Mouse (Mus musculus) v-Abl transformed pro-B cells (cell line): Measurements from ENCODE around the gene Idnk.

Experiments
- in situ Hi-C, 2 experiments: fragments of 400-800 bp; cut with MboI; formaldehyde crosslinking; loops; one replicate each; pipeline ENCODE4 v1.15.1; 2025; ENCODE audit not compliant: unreplicated experiment in 2 of 2

The Idnk gene

GRCm38 (mm10) chr13:58157447-58158098, at the start of gene Idnk:
Gene Idnk (plus strand): TSS chr13:58157649.
- in situ Hi-C loops: loop anchor here (5.0 to 25.0 kb wide), 4 partner anchors 230 to 1655 kb away; partner anchors contain the start of genes 2210016F16Rik (in 2 of the 2), Gm49354 (in 1 of the 2) and Tut7 (in 1 of the 2)

GRCm38 (mm10) chr13:58111306-58111705, 46.1 kb upstream of the Idnk start:
- in situ Hi-C loops: no loop called here

- in situ Hi-C loops: no loop called here
Observed at GRCm38 (mm10) chr13:58112191-58112590, 45.3 kb upstream of the Idnk start.

DNA sequence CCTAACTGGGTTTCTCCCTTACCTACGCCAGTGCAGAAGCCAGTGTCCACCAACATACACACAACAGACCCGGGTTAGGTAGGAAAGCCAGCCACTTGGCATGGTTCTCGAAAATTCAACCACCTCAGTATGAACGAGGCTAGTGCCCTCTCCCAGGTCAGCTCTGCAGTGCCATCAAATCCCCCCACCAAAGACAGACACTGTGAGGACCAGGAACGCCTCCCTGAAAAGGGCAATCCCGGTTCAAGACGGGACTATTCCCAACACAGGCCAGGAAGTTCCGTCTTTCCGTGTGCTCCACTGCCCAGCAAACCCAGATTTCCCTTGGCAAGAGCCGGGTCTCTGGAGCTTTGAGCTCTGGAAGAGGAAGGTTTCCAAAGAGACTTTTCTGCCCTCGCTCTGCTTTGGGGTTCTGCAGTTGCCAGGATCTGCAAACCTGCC, 44.8 kb upstream of the Idnk start:
- in situ Hi-C loops: no loop called here

DNA sequence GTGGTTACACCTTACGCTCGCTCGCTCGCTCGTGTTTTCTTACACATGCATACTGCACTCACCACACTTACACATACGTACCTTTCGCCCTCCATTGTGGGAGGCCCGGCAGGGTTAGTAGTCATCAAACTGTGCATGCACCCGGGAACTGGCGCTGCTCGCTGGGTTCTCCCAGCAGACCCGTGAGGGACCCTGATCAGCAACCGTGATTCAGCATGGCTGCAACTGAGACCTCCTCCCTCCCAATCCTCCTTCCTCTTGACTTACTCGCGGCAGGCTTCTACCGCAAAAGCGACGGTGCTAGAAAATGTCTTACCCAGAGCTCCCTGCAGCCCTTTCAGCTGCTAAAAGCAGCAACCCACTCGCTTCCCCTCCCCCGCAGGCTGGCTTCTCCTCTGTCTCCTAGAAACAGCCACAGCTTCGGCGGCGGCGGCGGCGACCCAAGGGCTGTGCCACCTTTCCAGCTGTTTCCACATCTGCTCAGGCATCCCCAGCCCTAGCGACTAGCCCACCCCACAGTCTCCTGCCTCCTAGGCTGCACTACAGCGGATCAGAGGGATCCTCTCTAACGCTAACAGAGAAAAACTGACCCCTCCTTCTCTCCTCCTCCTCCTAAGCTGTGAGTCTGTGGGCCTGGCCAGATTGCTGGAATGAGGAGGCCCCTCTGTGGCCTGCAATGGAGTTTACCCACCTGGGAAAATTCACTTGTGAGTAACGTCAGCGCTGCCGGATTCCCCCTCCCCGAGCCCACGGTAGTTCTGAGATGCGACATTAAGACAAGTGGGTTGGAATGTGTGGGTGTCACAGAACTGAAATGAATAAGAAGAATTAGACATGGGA, 44.2 kb upstream of the Idnk start, which contains the start of gene Klhl3:
Klhl3 (minus strand) TSS at position 532 of the 840 bp plus-strand sequence.
- in situ Hi-C loops: no loop called here

GRCm38 (mm10) chr13:58115227-58115626, 42.2 kb upstream of the Idnk start:
- in situ Hi-C loops: no loop called here

- in situ Hi-C loops: no loop called here
Observed at GRCm38 (mm10) chr13:58116801-58117200, 40.6 kb upstream of the Idnk start.

GRCm38 (mm10) chr13:58117318-58118017, 40.0 kb upstream of the Idnk start:
- in situ Hi-C loops: no loop called here

GRCm38 (mm10) chr13:58122786-58123297, 34.6 kb upstream of the Idnk start:
- in situ Hi-C loops: no loop called here

DNA sequence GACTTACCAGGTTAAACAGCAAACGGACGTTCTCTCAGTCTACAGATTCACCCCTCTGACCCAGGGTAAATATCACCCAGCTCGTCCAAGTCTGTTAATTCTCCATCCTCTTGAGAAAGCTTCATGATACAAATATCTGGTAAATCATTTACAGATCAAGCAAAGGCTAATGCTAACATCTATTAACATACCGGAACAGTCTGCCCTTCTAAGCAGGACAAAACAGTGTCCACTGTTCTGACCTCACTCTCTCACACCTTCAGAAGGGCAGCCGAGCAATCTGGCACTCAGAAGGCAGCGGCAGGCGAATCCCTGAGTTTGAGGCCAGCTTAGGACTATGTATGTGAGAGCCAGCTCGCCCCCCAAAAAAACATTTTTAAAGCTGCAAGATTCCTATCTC, 34.1 kb upstream of the Idnk start:
- in situ Hi-C loops: no loop called here

DNA sequence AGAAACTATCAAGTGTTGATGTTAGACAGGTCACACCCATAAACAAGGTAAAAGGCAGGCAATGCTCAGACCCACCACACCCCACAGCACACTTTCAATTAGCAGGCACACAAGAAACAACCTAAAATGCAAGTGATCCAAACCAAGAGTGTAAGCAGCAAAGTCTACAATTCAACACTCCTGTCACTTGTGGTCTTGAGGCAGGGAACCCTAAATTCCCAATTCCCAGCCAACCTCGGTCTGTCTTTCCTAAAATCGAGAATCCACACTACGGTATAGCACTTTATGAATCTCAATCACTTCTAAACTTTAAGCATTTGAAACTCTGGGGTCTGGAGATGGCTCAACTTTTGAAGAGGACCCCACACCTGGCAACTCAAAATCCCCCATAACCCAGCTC, 33.2 kb upstream of the Idnk start:
- in situ Hi-C loops: no loop called here

- in situ Hi-C loops: no loop called here
Observed at GRCm38 (mm10) chr13:58124989-58125388, 32.5 kb upstream of the Idnk start.

- in situ Hi-C loops: no loop called here
Observed at GRCm38 (mm10) chr13:58126126-58126525, 31.3 kb upstream of the Idnk start.

- in situ Hi-C loops: no loop called here
Observed at GRCm38 (mm10) chr13:58126862-58127765, 30.3 kb upstream of the Idnk start.

DNA sequence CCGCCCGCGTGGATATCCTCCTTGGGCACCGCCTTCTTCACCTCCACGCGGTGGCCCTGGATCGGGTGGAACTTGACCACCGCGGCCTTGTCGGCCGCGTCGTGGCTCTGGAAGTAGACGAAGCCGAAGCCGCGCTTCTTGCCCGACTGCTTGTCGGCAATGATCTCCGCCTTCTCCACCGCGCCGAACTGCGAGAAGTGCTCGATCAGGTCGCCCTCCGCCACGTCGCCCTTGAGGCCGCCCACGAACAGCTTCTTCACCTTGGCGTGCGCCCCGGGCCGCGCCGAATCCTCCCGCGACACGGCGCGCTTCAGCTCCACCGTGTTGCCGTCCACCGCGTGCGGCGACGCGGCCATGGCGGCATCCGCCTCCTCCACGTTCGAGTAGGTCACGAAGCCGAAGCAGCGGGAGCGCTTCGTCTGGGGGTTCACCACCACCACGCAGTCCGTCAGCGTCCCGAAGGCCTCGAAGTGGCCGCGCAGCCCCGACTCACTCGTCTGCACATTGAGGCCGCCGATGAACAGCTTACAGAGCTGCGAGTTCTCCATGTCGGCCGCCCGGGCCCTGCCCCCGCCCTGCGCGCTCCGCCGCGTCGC, 29.6 kb upstream of the Idnk start:
- in situ Hi-C loops: no loop called here

- in situ Hi-C loops: no loop called here
Observed at GRCm38 (mm10) chr13:58128396-58128767, 29.1 kb upstream of the Idnk start, which contains the start of gene Hnrnpa0. Gene Hnrnpa0 (minus strand): TSS chr13:58128556.

DNA sequence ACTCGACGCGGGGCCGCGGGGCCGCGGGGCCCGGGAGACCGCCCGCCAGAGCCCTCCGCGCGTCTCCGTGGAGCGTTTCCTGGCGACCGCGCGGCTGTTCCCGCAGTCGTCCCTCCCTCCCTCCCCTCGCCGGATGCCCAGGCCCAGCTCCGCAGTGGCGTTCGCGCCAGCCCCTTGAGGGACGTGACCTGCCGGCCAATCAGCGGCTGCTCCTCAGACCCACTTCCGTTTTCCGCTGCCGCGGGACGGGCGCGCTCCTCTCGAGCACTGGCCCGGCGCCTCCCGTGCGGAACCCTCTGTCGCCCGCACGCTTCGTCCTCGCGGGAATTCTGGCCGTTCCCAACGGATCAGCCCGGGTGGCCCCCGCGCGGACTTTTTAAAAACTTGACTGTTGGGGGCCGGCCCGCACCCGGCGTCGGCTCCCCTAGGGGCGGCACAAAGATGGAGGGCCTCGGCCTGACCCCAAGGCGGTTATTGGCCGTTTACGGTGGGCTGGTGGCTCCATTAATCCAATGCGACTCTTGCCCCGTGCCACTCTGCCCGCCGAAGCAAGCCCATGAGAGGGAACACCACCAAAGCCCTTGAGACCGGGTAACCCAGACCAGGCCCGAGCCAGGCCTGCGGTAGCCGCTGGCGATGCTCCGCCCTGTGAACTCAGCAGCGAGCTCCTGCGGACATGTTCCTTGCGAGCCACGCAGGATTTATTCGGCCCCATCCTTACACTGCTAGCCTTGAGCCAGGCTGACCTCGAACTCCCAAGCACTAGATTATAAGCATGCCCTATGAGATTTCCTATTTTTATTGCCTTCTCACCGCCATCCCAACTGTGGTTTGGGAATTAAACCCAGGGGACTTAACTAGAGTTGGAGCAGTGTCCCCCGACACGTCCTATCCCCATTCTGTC, 28.4 kb upstream of the Idnk start:
- in situ Hi-C loops: no loop called here

DNA sequence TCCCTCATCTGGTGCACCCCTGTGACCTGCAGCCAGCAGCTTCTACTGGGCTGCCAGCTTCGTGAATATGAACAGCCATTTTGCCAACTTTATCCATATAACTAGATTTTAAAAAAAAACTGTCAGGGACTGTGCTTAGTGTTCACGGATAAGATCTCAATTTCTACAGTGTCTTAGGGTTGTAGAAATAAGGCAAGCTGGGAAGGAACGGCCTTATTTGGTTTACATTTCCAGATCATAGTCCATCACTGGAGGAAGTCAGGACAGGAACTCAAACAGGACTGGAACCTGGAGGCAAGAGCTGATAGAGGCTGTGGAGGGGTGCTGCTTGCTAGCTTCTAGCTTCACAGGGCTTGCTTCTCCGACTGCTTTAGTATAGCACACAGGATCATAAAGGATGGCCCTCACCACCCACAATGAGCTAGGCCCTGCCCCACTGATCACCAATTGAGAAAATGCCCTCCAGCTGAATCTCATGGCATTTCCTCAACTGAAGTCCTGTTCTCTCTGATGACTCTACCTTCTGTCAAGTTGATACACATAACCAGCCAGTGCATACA, 27.7 kb upstream of the Idnk start:
- in situ Hi-C loops: no loop called here
